Mouse (Mus musculus) gastrocnemius, postnatal 25 days (tissue): Measurements from ENCODE around the gene Elmo2. TPM values are rescaled to one million over a fixed set of nuclear protein-coding genes. Genes with fewer than 3 reads are reported as not detected.
A peak's percentile ranks its signal among the peaks of the same experiment; 100 is the strongest.

Experiments
- DNase-seq: peaks from one replicate; pipeline ENCODE4 v3.0.0; 2022
- total RNA-seq, 2 experiments: library from RNA; stranded (reverse); gene quantifications; 1 replicate in 1 of 2; 2 replicates in 1 of 2; pipeline ENCODE4 v1.2.3; 2021

Gene Elmo2
- total RNA-seq, 2 experiments from 2014 or later = 12.7 to 13.4 TPM

DNA sequence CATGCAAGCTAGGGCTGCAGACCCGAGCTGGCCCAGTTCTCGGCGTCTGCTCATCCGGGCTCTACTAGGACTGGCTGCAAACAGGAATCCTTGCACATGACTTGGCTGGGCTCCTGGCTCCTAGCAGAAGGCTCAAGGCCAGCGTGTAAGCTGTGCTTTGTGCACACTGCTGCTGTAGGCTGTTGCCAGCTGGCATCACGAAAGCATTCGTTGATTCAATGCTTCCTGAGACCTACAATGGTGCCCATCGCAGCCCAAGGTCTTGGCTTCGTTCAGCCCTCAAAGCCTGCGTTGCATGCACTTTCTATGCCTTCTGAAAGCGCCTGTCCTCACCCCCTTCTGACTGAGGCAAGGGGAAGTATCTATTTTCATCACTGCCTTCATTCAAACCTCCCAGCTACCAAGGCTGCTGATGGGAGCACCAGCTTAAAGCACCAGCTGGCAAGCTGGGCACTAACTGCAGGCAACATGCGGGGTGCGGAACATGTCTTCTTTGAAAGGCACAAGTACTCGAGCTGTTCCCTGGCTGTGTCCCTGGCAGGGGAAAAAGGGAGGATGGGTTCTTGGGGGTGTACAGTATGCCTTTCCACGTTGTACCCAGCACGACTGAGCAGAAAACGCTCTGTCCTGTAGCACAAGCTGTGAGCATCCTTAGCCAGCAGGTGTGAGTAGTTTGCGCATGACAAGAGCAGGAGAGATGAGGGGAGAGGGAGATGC is 37.8 kb downstream of the Elmo2 start:
- DNase-seq = peak; percentile 66

DNA sequence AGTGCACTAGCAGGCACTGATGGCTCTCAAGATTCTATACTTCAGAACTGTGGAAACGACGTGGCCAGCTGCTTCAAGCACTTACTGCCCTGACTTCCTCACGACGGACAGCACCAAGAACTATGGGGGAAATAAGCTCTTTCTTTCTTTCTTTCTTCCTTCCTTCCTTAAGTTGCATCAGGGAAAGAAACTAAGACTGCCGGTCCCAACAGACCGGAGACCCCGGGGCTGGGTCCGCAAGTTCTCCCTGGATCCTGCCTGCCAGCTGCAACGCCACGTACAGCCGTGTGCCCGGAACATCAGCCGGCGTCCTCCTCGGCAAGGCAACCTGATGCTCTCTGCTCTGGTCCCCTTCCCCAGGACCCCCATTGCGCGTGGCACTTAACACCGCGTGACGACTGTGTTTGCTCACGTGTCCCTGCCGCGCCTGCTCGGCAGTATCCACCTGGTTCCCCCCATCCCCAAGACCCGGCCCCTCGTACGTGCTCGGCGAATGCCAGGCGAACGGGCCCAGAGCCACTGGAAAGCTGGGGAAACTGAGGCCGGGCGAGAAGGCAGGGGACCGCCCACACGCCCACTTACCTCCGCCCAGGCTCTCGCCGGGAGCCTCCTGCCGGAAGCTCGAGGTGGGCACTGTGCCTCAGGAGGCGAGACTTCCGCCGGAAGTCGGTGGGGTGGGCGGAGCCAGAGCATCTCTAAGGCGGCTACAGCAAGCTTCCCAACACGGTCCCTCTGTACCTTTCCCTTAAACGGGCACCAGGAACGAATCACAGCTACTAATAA is 38.9 kb downstream of the Elmo2 start, which contains the start of gene Slc35c2:
TSS of gene Slc35c2 (minus strand) at position 668 of the 783 bp plus-strand sequence.
- DNase-seq = peak; percentile 86

DNA sequence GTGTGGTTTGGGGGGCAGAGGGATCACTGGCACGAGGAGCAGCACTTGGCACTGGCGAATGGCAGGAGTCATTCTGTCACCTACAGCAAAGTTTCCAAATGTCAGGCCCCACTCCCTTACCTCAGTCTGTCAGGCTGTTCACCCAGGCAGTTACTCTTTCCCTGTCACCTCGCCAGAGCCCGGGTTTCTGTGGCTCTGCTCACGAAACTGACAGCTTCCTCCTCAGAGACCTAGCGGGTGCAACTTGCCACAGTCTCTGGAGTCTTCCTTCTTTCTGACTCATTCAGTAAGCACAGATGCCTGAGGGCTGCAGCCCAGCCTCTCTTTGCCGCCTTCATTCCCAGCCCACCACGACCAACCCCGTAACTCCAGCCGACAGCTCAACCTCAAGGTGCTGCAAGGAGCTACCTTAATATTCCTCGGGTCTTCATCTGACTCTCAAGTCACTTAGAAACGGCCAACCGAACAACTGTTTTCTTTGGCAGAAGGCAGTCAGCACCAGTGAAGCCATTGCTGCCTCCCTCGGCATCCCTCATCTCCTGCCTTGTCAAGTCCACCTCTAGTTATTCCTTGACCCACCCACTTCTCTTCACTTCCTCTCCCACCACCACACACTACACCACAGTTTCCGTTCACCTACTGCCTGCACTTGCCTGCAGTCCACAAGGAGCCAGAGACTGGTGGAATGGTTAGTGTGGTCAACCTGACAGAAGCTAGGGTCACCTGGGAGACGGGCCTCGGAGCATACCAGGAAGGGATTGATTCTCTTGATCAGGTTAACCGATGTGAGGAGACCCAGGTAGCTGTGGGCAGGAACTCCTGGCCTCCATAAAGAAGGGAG is 39.7 kb downstream of the Elmo2 start:
- DNase-seq = no peak

DNA sequence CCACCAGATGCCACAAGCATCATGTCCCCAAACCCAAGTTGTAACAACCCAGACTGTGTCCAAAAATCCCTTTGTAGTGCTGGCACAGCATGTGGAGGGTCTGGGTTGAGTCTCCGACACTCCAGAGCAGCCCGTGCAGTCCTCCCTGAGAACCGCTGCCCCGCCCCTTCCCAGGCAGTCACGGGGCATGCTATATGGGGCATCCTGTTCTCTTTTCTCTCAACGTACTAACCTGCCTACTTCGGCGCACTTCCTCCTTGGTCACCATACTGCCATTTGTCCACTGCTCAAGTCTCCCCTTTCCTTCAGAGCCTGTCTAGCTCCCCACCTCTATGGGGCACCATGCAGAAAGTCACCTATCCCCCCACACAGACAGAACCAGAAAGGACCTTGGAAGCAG is 40.7 kb downstream of the Elmo2 start:
- no peak for DNase-seq

DNA sequence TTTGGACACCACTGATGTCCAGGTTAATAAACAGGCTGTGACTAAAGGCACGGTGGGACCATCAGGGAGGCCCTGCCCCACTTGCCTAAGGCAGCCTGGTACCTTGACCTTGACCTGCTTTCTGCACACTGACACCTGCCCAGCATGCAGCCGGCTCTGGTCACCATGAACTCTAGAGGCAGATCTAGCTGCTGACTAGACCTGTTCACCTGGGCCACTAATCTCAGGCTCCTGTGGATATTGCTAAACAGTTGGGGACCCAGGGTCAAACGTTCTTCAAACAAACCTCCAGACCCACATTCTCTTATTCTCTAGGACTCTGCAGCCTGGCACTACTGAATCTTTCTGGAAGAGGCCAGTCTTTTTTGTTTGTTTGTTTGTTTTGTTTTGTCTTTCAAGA is 41.2 kb downstream of the Elmo2 start:
- DNase-seq = no peak

DNA sequence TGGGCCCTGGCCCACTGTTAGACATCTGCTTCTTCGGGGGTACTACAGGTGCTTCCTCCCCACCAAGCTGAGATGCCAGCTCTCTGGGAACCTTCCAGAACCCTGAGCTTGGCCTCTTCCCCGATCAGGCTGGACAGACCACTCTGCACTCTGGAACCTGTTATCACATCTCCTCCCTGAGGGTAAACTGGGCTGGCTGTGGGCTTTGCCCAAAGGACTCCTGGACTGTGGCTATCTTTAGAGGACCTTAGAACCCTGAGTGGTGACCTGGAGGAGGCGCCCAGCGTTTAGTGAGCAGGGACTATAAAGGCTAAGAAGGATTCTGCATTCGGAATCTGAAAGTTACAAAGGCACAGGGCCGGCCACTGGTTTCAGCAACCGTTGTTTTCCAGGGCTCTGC is 41.9 kb downstream of the Elmo2 start:
- no peak for DNase-seq

DNA sequence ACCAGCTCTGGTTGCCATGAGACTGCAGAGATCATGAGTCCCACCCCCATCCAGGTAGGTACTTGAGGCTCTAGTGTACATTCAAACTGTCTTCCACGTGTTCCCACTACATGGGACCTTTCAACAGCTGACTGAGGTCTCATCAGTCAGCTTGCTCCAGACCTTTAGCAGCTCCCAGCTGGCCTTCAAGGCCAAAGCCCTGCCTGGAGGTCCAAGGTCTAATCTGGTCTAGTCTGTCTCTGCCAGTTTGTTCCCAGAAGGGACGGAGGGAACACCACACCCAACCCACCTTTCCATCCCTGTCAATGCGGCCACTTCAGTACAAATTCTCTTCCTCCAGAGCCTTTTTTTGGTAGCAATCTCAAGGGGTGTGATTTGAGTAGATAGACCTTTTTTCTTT is 42.6 kb downstream of the Elmo2 start:
- no peak for DNase-seq

DNA sequence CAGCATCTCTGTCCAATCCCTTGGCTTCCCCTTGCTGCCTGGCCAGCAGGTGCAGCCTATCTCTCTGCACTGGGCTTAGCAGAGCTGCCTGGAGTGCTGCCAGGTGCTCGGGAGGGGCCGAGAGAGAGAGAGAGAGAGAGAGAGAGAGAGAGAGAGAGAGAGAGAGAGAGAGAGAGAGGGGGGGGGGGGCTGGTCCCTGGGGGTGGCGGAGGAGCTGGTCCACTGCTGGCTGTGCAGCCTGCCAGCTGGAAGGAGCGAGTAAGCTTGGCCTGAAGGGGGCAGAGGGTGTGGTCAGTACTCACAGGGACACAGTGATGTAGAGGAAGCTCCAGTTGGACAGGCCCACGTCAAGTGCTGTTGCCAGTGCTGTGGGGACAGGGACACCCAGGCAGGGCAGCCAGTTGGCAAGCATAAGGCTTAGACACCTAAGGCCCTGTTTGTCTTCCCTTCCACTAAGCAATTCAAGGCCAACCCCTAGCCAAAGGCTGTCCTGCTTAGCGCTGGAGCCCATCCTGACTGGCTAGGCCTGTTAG is 44.4 kb downstream of the Elmo2 start:
- peak; percentile 70 for DNase-seq

DNA sequence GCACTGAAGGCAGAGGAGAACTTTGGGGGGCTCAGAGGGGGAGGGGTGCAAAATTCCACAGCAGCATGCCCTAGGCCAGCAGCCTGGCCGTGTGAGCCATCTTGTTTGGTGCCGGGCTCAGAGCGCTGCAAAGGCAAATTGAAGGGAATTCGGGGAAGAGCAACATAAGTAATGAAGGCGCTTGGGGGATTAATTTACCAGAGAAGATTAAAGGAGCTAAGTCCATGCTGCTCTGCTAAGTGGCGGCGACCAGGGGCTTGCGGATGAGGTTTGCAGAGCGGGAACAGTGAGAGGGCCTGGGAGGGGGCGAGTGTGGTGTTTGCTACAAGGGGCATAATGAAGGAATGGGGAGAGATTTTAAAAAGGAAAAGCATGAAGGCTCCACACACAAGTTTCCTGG is 46.9 kb downstream of the Elmo2 start:
- DNase-seq = no peak

DNA sequence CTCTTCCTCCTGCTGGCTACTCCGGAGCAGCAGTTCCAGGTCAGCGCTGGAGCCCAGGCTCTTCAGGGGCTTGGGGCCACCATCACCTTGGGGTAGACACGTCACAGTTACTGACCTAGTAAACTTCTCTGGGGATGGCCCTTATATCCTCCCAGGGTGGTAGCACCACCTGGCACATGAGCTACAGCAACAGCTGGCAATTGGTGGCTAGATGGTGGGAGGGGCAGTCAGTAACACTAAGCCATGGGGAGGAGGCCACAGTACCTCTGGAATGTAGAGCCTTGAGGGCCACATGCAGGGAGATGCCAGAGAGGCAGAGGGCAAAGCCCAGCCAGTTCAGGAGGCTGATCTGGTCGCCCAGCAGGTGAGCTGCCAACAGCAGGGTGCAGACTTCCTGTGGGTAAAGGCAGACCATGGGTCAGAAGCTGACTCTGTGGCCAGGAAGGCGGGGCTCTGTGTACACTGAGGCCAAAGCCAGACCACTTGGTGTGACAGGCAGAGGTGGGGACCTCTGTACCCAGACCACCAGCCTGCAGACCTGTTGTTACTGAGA is 49.0 kb downstream of the Elmo2 start:
- DNase-seq = no peak

DNA sequence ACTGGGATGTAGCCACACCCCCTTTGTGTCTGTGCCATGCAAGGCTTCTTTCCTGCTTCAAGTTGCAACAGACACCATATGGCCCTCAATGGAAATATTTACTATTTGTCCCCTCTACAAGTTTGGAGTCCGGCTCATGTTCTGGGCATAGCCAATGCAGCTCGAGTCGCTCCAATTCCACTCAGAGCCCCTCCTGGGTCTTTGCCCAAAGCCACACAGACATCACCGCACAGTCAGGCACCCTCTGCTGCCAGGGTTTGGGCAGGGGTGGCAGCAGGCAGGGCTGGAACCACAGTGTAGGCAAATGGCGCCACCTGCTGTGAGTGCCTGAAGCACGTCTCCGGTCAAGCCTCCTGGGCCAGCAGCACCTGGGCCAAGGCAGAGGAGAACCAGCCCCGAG is 50.5 kb downstream of the Elmo2 start:
- DNase-seq = peak; percentile 49

DNA sequence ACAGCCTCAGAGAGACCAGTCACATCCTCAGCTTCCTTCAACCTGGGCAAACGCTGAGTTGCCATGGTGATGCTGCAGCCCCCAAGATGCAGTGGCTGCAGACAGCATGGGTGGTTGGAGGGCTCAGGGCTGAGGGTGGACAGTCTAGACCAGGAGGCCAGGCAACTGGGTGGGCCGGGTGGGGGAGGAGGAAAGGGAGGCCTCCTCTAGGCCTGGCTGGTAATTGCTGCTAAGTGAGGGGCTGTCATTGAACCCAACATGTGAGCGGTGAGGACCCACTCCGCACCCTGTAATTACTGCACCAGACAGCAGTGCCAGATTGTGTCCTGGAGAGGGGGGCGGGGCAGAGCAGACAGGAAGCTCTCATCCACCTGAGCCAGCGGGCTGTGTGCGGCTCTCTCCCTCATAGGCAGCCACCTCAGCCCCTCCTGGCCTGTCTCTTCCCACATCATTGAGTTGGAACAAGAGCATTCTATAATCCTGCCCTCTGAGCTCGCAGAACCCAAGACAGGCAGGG is 51.1 kb downstream of the Elmo2 start:
- no peak for DNase-seq

DNA sequence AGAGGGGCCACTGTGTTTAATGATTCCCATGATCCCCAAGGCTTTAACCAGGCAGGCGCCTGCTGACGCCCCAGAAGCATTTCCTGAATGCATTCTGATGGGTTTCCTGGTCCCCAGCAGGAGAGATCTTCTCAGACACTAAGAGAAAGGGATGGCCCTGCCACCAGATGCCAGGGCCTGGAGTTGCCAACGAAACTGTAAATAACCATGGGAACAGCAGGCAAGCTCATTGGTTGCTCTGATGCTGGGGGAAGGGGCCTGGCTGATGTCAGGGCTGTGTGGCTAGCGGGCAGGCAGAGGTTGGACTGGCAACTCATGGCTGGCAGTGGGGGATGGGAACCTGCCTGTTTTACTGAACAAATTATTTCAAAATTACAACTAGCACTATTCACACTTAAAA is 52.7 kb downstream of the Elmo2 start:
- no peak for DNase-seq

DNA sequence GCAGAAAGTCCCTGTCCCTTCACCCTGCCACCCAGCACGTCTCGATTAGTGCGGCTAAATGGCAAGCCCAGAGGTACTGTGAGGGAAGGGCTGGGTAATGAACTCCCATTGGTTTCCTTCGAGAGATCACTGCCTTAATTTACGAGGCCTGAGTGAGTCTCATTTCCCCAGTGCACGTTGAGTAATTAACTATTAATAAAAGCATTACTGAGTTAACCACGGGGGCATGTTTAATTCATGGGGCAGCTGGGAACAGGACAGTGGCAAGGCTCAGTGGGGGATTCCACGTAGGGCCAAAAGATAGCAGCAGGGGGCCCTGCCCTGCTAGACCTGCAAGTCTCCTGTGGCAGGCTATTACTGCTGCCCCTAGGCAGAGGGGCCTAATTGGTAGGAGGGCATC is 55.0 kb downstream of the Elmo2 start:
- DNase-seq = no peak

DNA sequence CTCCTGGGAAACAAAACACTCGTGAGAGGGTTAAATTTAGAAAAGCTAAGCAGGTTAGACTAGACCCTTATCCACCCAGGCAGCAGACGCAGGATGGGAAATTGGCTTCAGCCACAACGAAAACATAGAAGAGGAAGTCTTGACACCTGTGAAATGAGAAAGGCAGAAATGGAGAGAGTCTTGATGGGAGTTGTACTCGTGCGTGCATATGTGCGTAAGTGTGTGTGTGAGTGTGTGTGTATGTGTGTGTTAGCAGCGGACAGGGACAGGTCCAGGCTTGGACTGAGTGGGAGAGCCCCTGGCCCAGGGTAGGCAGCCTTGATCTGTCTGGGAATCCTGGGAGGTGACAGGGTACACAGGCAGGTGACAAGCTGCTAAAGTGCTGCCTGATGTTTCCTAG is 55.4 kb downstream of the Elmo2 start:
- no peak for DNase-seq

DNA sequence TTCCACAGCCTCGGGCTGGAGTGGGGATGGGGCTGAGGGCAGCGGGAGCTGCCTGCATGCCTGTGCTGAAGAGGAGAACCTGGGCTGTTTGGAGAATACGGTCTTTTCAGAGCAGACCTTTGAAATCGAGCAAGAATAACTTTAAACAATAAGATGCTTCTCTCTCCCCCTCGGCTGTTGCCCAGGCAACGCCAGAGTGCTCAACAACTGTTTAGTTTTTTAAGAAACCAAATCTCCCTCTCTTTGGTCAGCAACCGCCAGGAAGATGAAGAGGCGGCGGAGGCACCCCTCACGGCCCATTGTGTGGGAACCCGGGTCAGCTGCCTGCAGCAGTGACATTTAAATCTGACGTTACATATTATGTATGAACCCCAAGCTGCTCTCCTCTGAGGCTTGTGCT is 59.5 kb downstream of the Elmo2 start:
- DNase-seq = no peak

DNA sequence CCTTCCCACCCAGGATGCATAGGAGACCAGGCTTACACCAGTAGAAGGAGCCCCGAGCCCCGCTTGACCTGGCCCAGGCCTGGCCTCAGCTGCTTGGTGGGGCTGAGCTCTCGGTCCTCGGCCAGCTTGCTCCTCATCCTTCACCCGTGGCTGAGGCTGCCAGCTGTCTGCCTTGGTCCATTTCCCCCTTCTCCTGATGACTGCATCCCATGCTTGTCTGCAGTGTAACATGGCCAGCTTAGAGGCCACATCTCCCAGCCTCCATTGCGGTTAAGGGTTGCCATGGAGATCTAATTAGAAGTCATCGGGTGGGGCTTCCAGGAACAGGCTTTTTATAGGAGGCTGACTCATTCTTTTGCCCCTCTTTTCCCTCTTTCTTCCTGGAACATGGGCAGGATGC is 62.4 kb downstream of the Elmo2 start:
- no peak for DNase-seq

DNA sequence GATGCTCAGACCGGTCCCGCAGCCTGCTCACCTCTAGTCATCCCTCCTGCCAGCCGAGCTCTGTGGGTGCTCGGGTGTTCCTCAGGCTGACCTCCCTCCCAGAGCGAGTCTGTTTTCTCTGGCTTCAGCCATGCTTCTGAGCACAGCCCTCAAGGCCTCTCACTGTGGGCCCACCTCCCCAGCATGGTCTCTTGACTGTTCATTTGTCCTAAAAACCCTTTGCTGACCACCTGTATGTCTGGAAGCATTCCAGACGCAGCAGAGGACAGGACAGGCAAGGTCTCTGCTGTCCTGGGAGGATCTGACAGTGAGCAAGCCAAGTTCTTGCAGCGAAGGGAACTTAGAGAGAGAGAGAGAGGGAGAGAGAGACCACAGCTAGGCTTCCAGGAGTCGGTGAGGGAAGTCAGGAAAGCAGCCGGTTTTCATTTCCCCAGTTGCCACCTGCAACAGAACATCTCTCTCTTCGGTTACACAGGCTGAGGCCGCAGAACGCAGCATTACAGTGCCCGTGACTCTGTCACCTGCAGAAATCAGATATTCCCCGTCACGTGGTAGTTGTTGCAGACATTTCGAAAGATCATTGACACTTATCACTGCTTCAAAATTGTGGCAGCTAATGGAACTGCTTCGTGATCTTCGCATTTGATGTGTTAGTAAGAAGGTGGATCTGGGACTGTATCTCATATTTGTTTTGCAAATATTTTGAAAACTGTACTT is 63.8 kb downstream of the Elmo2 start:
- DNase-seq = no peak

DNA sequence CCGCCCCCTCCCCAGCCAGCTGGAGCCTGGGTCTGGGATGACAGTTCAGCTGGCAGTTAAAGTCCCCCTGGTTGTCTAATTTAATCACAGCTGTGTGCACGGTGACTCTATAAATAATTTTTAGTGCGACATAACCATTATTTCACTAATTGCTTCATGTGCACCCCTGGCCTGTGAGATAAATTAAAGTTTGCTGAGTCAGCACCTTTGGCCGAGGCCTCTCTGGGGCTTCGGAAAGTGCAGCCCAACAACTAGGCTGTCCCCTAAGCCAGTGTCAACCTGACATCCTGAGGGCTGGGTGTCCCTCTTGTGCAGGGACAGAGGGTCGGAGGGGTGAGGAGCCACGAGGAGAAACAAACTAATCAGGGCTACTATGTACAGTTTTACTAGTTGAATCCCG is 66.4 kb downstream of the Elmo2 start:
- no peak for DNase-seq

DNA sequence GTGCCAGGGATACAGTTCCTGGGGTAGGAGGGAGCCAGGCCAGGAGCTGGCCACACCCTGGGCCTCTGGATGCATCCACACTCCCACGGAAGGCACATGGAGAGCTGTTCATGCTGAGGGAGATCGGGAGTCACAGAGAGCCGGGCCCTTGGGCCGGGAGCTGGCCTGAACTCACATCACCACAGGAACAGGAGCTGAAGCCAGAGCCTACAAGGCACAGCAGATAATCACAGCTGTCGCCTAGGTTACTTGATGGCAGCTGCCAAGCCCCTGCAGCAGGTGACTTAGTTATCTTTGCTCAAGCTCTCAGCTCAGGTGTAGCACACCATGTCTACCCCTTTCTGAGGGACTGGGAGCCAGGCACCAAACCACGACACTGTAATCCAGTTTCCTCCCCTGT is 68.0 kb downstream of the Elmo2 start:
- DNase-seq = no peak

DNA sequence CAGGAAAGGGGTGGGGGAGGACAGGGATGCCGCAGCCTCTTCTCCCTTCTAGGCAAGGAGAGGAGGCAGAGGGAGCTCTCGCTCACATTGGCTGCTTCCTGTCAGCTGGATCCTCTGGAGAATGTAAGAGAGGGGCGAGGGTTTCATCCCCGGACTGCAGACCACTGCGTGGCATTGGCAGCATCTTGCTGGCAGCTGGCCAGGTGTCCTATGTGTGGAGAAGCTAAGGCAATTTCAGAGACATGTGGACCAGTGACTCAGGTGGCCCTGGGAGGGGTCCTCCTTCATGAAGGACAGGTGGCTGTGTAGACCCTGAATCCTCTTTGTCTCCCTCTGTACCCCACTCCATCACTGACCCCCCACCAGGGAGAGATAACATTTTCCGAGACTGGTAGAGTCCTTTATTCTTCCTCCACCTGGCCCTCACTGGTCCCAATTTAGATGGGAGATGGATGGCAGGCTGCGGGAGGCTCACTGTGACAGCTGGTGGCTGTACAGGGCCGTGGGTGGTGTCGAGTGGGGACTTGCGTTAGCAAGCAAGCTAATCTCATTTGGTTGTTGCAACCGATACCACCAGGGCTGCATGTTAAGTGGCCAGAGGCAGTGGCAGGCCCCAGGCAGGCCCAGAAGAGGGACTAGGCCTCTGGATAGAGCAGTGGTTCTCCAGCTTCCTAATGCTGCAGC is 69.0 kb downstream of the Elmo2 start:
- DNase-seq = no peak
